Mouse (Mus musculus): ENCODE data around the gene Hk3. TPM values are rescaled to one million over a fixed set of nuclear protein-coding genes. Genes with fewer than 3 reads are reported as not detected.

Hk3 gene
- total and polyA plus RNA-seq, 3 experiments, result 0.02 to 0.11 TPM; not detected in 1

DNA sequence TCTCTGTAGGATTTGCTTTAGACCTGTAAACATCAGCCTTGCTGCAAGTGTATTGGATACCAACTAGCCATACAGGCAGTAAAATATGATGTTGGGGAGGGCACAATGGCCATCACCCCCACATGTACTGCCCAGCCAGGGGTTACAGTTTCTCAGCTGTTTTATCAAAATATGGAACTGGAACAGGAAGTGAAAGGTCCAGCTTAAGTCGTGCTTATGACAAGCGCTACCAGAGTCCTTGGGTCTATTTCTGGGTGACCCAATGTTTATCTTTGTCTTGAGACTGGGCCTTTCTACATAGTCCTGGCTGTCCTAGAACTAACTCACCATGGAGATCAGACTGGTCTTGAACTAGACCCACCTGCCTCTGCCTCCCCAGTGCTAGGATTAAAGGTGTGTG is 3.0 kb upstream of the Hk3 start:
- Histone ChIP-seq H3K9me3 (replicated peaks) (no peaks in the 10 kb centered on the region), H3K27me3 (ENCODE audit: insufficient read depth, low read length) (peaks cover 2% of the 10 kb centered on the region; the same call in 1 of the 2 replicates), H3K36me3 (replicated peaks) (peaks cover 14% of the 10 kb centered on the region), H3K4me3 (ENCODE audit: low read depth, low read length) (no peak overlapping the region), H3K4me1 (ENCODE audit: insufficient read depth, low read depth, low read length) (0 out of 2 replicates have a peak, but pooled peaks cover 7% of the 10 kb centered on the region)
- no peak for ATAC-seq (ENCODE audit: extremely low read depth, insufficient number of reproducible peaks, low FRiP score, poor library complexity, severe bottlenecking)
- no peak for TF ChIP-seq CTCF (IDR thresholded peaks at IDR 0.05; ENCODE audit: low read depth, low read length)
- no peak for TF ChIP-seq POLR2AphosphoS5 (IDR thresholded peaks at IDR 0.05; ENCODE audit: insufficient replicate concordance, low read depth, low read length)
- TF ChIP-seq GATA2 (IDR thresholded peaks at IDR 0.05; ENCODE audit: borderline replicate concordance, low read depth, low read length), result no peak
- TF ChIP-seq GATA1 (IDR thresholded peaks at IDR 0.05; ENCODE audit: borderline replicate concordance, low read length), result no peak
- no peak for TF ChIP-seq TAL1 (conservative IDR thresholded peaks at IDR 0.05; ENCODE audit: low read depth, low read length)
- no peak for DNase-seq (ENCODE audit: low spot score)

DNA sequence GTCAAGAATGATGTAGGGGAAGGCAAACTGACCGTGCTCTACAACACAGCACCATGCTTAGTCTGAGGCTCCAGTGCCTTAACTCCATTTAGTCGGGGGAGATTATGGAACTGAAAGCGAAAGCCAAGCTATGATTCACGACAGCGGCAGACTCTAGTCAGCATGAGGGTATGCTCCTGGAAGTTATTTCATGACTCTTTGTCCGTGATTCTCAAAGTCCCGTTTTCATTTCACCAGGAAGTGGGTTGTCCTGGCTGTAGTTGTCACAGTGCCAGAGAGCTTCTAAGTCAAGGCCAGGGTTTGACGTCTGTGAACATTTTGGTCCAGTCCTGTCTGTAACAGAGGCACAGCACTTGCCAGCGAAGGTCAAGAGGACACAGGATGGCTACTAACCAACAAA is 1.5 kb upstream of the Hk3 start:
- Histone ChIP-seq H3K4me1 (ENCODE audit: insufficient read depth, low read depth, low read length) (0 out of 2 replicates have a peak, but pooled peaks cover 7% of the 10 kb centered on the region), H3K36me3 (replicated peaks) (peaks cover 4% of the 10 kb centered on the region), H3K27me3 (ENCODE audit: insufficient read depth, low read length) (peaks cover 2% of the 10 kb centered on the region; the same call in 1 of the 2 replicates), H3K9me3 (replicated peaks) (no peaks in the 10 kb centered on the region), H3K4me3 (ENCODE audit: low read depth, low read length) (no peak overlapping the region)
- DNase-seq (ENCODE audit: low spot score), result no peak
- TF ChIP-seq CTCF (IDR thresholded peaks at IDR 0.05; ENCODE audit: low read depth, low read length) (no peak), TAL1 (conservative IDR thresholded peaks at IDR 0.05; ENCODE audit: low read depth, low read length) (no peak), GATA1 (IDR thresholded peaks at IDR 0.05; ENCODE audit: borderline replicate concordance, low read length) (no peak), GATA2 (IDR thresholded peaks at IDR 0.05; ENCODE audit: borderline replicate concordance, low read depth, low read length) (no peak), POLR2AphosphoS5 (IDR thresholded peaks at IDR 0.05; ENCODE audit: insufficient replicate concordance, low read depth, low read length) (no peak)
- ATAC-seq (ENCODE audit: extremely low read depth, insufficient number of reproducible peaks, low FRiP score, poor library complexity, severe bottlenecking), result no peak

DNA sequence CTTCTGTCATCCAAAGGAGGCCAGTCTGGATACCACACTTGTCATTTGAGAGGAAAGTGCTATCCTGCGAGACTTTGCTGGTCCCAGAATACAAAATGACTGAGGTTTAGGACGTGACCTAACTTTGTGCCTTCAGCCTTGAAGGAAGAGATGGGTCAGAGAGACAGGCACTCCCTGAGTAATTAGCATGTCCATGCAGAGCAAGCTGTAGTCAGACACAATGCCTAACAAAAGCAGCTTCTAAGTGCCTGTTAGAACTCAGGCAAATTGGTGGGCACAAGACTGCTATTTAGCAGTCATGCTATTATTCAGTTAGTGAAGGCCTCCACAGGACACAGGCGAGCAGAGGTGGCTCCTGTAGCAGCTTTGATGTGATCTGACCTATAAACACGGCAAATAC is 1.1 kb upstream of the Hk3 start:
- 0 out of 2 replicates have a peak, but pooled peaks cover 7% of the 10 kb centered on the region for H3K4me1 ChIP-seq (ENCODE audit: insufficient read depth, low read depth, low read length)
- H3K27me3 ChIP-seq (ENCODE audit: insufficient read depth, low read length), result peaks cover 2% of the 10 kb centered on the region; the same call in 1 of the 2 replicates
- no peak for ATAC-seq (ENCODE audit: extremely low read depth, insufficient number of reproducible peaks, low FRiP score, poor library complexity, severe bottlenecking)
- no peak for DNase-seq (ENCODE audit: low spot score)
- peaks cover 2% of the 10 kb centered on the region for H3K36me3 ChIP-seq (replicated peaks)
- TF ChIP-seq GATA1 (IDR thresholded peaks at IDR 0.05; ENCODE audit: borderline replicate concordance, low read length) (no peak), TAL1 (conservative IDR thresholded peaks at IDR 0.05; ENCODE audit: low read depth, low read length) (no peak), GATA2 (IDR thresholded peaks at IDR 0.05; ENCODE audit: borderline replicate concordance, low read depth, low read length) (no peak), POLR2AphosphoS5 (IDR thresholded peaks at IDR 0.05; ENCODE audit: insufficient replicate concordance, low read depth, low read length) (no peak), CTCF (IDR thresholded peaks at IDR 0.05; ENCODE audit: low read depth, low read length) (no peak)
- no peak overlapping the region for H3K4me3 ChIP-seq (ENCODE audit: low read depth, low read length)
- H3K9me3 ChIP-seq (replicated peaks), result no peaks in the 10 kb centered on the region

DNA sequence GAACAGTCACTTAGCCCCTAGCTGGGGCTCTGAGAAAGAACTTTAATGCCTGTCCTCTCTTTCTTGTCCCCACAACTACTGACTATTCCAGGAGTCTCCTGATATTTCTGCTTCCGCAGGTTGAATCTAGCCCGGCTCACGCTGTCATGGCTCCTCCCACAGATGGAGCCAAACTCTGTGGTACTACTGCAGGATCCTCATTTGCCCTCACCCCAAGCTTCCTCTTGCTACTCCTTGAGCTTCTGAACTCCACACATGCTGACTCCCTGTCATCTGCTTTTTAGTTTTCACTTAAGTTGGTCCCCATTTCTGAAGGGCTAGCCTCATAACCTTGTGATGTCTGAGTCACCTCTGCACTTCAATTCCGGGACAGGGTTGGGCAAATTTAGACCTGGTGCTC is 1.1 kb downstream of the Hk3 start:
- Histone ChIP-seq H3K4me3 (ENCODE audit: low read depth, low read length) (no peak overlapping the region), H3K27me3 (ENCODE audit: insufficient read depth, low read length) (peaks cover 4% of the 10 kb centered on the region), H3K9me3 (replicated peaks) (no peaks in the 10 kb centered on the region), H3K36me3 (replicated peaks) (no peaks in the 10 kb centered on the region), H3K4me1 (ENCODE audit: insufficient read depth, low read depth, low read length) (0 out of 2 replicates have a peak, but pooled peaks cover 7% of the 10 kb centered on the region)
- TF ChIP-seq GATA2 (IDR thresholded peaks at IDR 0.05; ENCODE audit: borderline replicate concordance, low read depth, low read length), result no peak
- no peak for TF ChIP-seq TAL1 (conservative IDR thresholded peaks at IDR 0.05; ENCODE audit: low read depth, low read length)
- no peak for TF ChIP-seq GATA1 (IDR thresholded peaks at IDR 0.05; ENCODE audit: borderline replicate concordance, low read length)
- no peak for TF ChIP-seq CTCF (IDR thresholded peaks at IDR 0.05; ENCODE audit: low read depth, low read length)
- no peak for TF ChIP-seq POLR2AphosphoS5 (IDR thresholded peaks at IDR 0.05; ENCODE audit: insufficient replicate concordance, low read depth, low read length)
- no peak for DNase-seq (ENCODE audit: low spot score)
- ATAC-seq (ENCODE audit: extremely low read depth, insufficient number of reproducible peaks, low FRiP score, poor library complexity, severe bottlenecking), result no peak

DNA sequence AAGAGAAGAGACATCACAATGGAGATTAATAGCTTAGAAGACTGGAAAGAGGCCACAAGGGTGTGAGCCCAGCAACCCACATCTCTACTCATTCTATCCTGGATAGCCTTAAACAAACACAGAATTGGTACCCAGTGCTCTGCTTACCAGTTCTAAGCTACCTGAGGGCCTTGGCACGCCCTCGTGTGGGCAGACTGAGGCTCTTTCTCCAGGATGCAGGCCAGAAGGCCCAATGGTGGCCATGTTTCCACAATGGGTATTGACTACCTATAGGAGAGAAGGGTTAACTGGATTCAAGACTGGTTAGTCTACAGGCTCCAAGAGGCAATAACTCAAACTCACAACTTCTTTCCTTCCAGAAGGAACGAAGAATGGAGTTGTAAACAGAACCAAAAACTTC is 2.0 kb downstream of the Hk3 start:
- TF ChIP-seq GATA1 (IDR thresholded peaks at IDR 0.05; ENCODE audit: borderline replicate concordance, low read length) (no peak), CTCF (IDR thresholded peaks at IDR 0.05; ENCODE audit: low read depth, low read length) (no peak), TAL1 (conservative IDR thresholded peaks at IDR 0.05; ENCODE audit: low read depth, low read length) (no peak), POLR2AphosphoS5 (IDR thresholded peaks at IDR 0.05; ENCODE audit: insufficient replicate concordance, low read depth, low read length) (no peak), GATA2 (IDR thresholded peaks at IDR 0.05; ENCODE audit: borderline replicate concordance, low read depth, low read length) (no peak)
- H3K27me3 ChIP-seq (ENCODE audit: insufficient read depth, low read length), result peaks cover 8% of the 10 kb centered on the region
- 0 out of 2 replicates have a peak, but pooled peaks cover 7% of the 10 kb centered on the region for H3K4me1 ChIP-seq (ENCODE audit: insufficient read depth, low read depth, low read length)
- no peak overlapping the region for H3K4me3 ChIP-seq (ENCODE audit: low read depth, low read length)
- no peak for ATAC-seq (ENCODE audit: extremely low read depth, insufficient number of reproducible peaks, low FRiP score, poor library complexity, severe bottlenecking)
- DNase-seq (ENCODE audit: low spot score), result no peak
- no peaks in the 10 kb centered on the region for H3K36me3 ChIP-seq (replicated peaks)
- no peaks in the 10 kb centered on the region for H3K9me3 ChIP-seq (replicated peaks)

DNA sequence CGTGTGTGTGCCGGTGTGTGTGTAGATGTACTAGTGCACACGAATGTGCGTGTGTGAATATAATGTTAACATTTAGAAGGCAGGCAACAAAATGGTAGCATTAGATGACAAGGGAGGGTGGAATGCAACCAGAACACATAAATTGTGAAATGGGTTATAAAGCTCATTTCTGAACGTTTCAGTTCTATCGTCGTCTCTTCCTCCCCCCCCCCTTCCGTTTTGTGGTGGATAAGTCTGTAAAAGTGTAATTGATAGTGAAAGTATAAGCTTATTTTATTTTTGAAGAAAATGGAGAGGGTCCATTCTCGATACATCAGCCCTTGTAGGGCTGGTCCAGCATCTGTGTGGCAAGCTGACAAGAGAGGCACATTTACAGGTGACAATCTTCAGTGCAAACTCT is 2.5 kb downstream of the Hk3 start:
- TF ChIP-seq GATA2 (IDR thresholded peaks at IDR 0.05; ENCODE audit: borderline replicate concordance, low read depth, low read length) (no peak), GATA1 (IDR thresholded peaks at IDR 0.05; ENCODE audit: borderline replicate concordance, low read length) (no peak), TAL1 (conservative IDR thresholded peaks at IDR 0.05; ENCODE audit: low read depth, low read length) (no peak), CTCF (IDR thresholded peaks at IDR 0.05; ENCODE audit: low read depth, low read length) (no peak), POLR2AphosphoS5 (IDR thresholded peaks at IDR 0.05; ENCODE audit: insufficient replicate concordance, low read depth, low read length) (no peak)
- DNase-seq (ENCODE audit: low spot score) (no peak), ATAC-seq (ENCODE audit: extremely low read depth, insufficient number of reproducible peaks, low FRiP score, poor library complexity, severe bottlenecking) (no peak)
- 0 out of 2 replicates have a peak, but pooled peaks cover 7% of the 10 kb centered on the region for H3K4me1 ChIP-seq (ENCODE audit: insufficient read depth, low read depth, low read length)
- no peaks in the 10 kb centered on the region for H3K36me3 ChIP-seq (replicated peaks)
- no peaks in the 10 kb centered on the region for H3K9me3 ChIP-seq (replicated peaks)
- H3K4me3 ChIP-seq (ENCODE audit: low read depth, low read length), result no peak overlapping the region
- peaks cover 8% of the 10 kb centered on the region for H3K27me3 ChIP-seq (ENCODE audit: insufficient read depth, low read length)

Data from G1E (cell line).